9 mouse cellular contexts compared by ENCODE assay signal in the genomic region with DNA sequence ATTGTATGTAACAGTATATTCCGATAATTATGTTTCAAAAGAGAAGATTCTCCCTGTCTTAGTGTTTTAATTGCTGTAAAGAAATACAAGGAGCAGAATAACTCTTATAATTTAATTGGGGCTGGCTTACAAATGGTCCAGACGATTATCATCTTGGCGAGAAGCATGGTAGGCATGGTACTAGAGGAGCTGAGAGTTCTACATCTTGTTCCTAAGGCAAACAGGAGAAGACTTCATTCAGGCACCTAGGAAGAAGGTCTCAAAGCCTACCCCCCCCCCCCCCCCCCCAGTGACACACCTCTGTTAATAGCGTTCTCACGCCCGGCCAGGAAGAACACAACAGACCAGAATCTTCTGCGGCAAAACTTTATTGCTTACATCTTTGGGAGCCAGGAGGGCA.
DNase-seq lines count a peak whose midpoint lies in the region; ATAC-seq and TF ChIP-seq lines count a peak whose summit lies in the region.
"Had no signal": no experiment of that assay in that cellular context is flagged by ENCODE, and none has a peak within 500 bp of the region (broad histone marks: within the 10 kb centered on the region; RNA-seq: fewer than 3 reads in every experiment).

No protein-coding gene starts in this region.

- WGBS in heart, embryonic 13.5 days, result 82% methylated on average over 3 of the region's 7 CpGs
- 58% methylated on average over 7 of the region's 7 CpGs for WGBS in heart, adult 2 months
- 66% methylated on average over 7 of the region's 7 CpGs for WGBS in hindbrain, embryonic 13.5 days
- WGBS in midbrain, embryonic 10.5 days, result 48% methylated on average over 7 of the region's 7 CpGs

- no peak for DNase-seq in heart, adult 2 months
- DNase-seq in midbrain, embryonic 10.5 days (ENCODE audit: low spot score), result no peak
- no peak for DNase-seq in frontal cortex, adult 2 months (ENCODE audit: extremely low spot score in 1 of 2, low spot score in 1 of 2)
- no peak for DNase-seq in right cerebral cortex, postnatal 4 days
- DNase-seq in urinary bladder, postnatal 10 days (ENCODE audit: low spot score), result no peak
- DNase-seq: thymus, postnatal 14 days had no signal

- H3K9me3 ChIP-seq in heart, embryonic 13.5 days, result no peaks in the 10 kb centered on the region
- no peaks in the 10 kb centered on the region for H3K9me3 ChIP-seq in hindbrain, embryonic 13.5 days
- no peaks in the 10 kb centered on the region for H3K9me3 ChIP-seq in midbrain, embryonic 10.5 days (replicated peaks)

- TF ChIP-seq EP300 in heart, adult 2 months (IDR thresholded peaks at IDR 0.05; ENCODE audit: insufficient read depth, low read depth, low read length), result no peak

- peak overlapping the region; percentile 60 for H3K4me2 ChIP-seq in heart, embryonic 13.5 days
- peak overlapping the region; percentile 40 for H3K4me2 ChIP-seq in hindbrain, embryonic 13.5 days

- no peak for TF ChIP-seq CTCF in heart, adult 2 months (IDR thresholded peaks at IDR 0.05)
- TF ChIP-seq CTCF in bone marrow macrophage, adult 2 months (IDR thresholded peaks at IDR 0.05; ENCODE audit: low read depth, low read length), result no peak

- no peaks in the 10 kb centered on the region for H3K4me1 ChIP-seq in heart, embryonic 13.5 days
- H3K4me1 ChIP-seq in heart, adult 2 months (ENCODE audit: control insufficient read depth, insufficient read depth, low read length), result no peaks in the 10 kb centered on the region
- H3K4me1 ChIP-seq in bone marrow macrophage, adult 2 months (ENCODE audit: control insufficient read depth, insufficient read depth, low read length), result no peaks in the 10 kb centered on the region
- H3K4me1 ChIP-seq in hindbrain, embryonic 13.5 days (replicated peaks), result no peaks in the 10 kb centered on the region
- no peaks in the 10 kb centered on the region for H3K4me1 ChIP-seq in midbrain, embryonic 10.5 days

- H3K4me3 ChIP-seq in heart, embryonic 13.5 days, result peak overlapping the region; percentile 38
- H3K4me3 ChIP-seq in heart, adult 2 months, result no peak overlapping the region
- peak overlapping the region; percentile 8; the same call in 1 of the 2 replicates for H3K4me3 ChIP-seq in bone marrow macrophage, adult 2 months (ENCODE audit: insufficient read depth, low read length)
- peak overlapping the region; percentile 26 for H3K4me3 ChIP-seq in hindbrain, embryonic 13.5 days
- H3K4me3 ChIP-seq in midbrain, embryonic 10.5 days, result peak overlapping the region; percentile 49

- no peaks in the 10 kb centered on the region for H3K79me2 ChIP-seq in heart, adult 2 months (replicated peaks; ENCODE audit: control insufficient read depth, insufficient read depth, low read length)

- H3K9ac ChIP-seq in heart, embryonic 13.5 days, result 0 out of 2 replicates have a peak overlapping the region, but pooled peaks have one; percentile 54
- H3K9ac ChIP-seq in heart, adult 2 months (ENCODE audit: low read depth, low read length), result no peak overlapping the region
- no peak overlapping the region for H3K9ac ChIP-seq in hindbrain, embryonic 13.5 days

- intact Hi-C loops in heart, adult 2 months (cut with DNase I), result no loop called here

- no peaks in the 10 kb centered on the region for H3K36me3 ChIP-seq in heart, embryonic 13.5 days
- no peaks in the 10 kb centered on the region for H3K36me3 ChIP-seq in heart, adult 2 months (ENCODE audit: control insufficient read depth, insufficient read depth, low read length)
- no peaks in the 10 kb centered on the region for H3K36me3 ChIP-seq in hindbrain, embryonic 13.5 days
- H3K36me3 ChIP-seq in midbrain, embryonic 10.5 days, result no peaks in the 10 kb centered on the region

- no peak overlapping the region for H3K27ac ChIP-seq in heart, embryonic 13.5 days (replicated peaks)
- H3K27ac ChIP-seq in heart, adult 2 months, result no peak overlapping the region
- no peak overlapping the region for H3K27ac ChIP-seq in bone marrow macrophage, adult 2 months (ENCODE audit: insufficient read depth, low read depth, low read length)
- no peak overlapping the region for H3K27ac ChIP-seq in hindbrain, embryonic 13.5 days
- H3K27ac ChIP-seq in midbrain, embryonic 10.5 days (replicated peaks), result peak overlapping the region; percentile 61; the same call in 1 of the 2 replicates

- TF ChIP-seq POLR2A in heart, adult 2 months (IDR thresholded peaks at IDR 0.05; ENCODE audit: insufficient read depth, low read depth, low read length), result no peak
- no peak for TF ChIP-seq POLR2A in bone marrow macrophage, adult 2 months (IDR thresholded peaks at IDR 0.05; ENCODE audit: borderline replicate concordance, low read depth, low read length)

- no peak for ATAC-seq in heart, embryonic 13.5 days (ENCODE audit: extremely low read depth, insufficient number of reproducible peaks, low FRiP score, low TSS enrichment)
- ATAC-seq in hindbrain, embryonic 13.5 days (ENCODE audit: low FRiP score), result no peak

- no peaks in the 10 kb centered on the region for H3K27me3 ChIP-seq in heart, embryonic 13.5 days (replicated peaks)
- H3K27me3 ChIP-seq in heart, adult 2 months (ENCODE audit: control insufficient read depth, insufficient read depth, low read length), result no peaks in the 10 kb centered on the region
- no peaks in the 10 kb centered on the region for H3K27me3 ChIP-seq in hindbrain, embryonic 13.5 days
- H3K27me3 ChIP-seq in midbrain, embryonic 10.5 days (ENCODE audit: low read depth, poor library complexity, severe bottlenecking), result no peaks in the 10 kb centered on the region
